Mouse (Mus musculus) urinary bladder, adult 2 months (tissue): ENCODE measurements around the gene 2410004B18Rik. TPM values are rescaled to one million over a fixed set of nuclear protein-coding genes. Genes with fewer than 3 reads are reported as not detected.
"Not testable (repeated sequence)": the region's sequence is repeated elsewhere in the genome, so short reads cannot be mapped to it uniquely, and the experiment has no call there.

ENCODE experiments used
- DNase-seq: peaks from one replicate; pipeline ENCODE4 v3.0.0; 2022; ENCODE audit warnings: low spot score
- polyA plus RNA-seq: library from polyadenylated mRNA; depleted of rRNA; stranded (reverse); fragments of >200 nt; gene quantifications from 2 replicates; pipeline ENCODE4 v1.2.3, GENCODE M21; 2012; rRNA removed

2410004B18Rik gene
- polyA plus RNA-seq: 18.9 and 23.1 TPM in 2 replicates

DNA sequence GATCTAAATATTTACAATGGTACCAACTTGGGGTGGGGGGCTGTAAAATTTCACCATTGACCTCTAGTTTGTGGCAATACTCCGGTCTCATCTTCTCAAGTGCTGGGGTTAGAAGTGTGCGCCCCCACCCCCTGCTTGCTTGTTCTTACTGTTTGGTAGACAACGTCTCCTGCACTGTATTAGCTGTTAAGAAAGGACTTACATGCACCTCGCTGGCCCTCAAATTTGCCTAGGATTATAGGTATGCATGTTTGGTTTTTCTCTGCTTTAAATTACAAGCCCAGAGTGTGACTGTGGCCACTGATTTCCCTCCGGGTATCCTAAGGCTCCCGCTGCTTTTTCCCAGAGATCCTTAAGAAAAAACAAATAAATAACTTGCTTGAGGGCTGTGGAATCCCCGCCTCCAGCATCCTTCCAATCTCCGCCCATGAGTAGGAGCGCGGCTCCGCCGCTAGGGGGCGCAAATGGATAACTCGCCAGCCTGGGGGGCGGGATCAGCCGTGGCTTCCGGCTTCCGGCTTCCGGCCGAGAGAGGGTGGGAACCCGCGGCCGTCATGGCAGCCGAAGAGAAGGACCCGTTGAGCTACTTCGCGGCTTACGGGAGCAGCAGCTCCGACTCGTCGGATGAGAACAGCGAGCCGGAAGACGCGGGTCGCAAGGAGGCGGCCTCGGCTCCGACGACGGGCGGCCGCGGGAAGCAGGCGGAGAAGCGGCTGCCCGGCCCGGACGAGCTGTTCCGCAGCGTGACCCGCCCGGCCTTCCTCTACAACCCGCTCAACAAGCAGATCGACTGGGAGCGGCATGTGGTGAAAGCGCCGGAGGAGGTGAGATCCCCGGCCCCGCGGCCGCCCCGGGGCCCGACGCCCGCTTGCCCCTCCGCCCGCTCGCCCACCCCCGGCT, at the start of gene 2410004B18Rik:
Gene 2410004B18Rik (plus strand): TSS at position 510 of the 900 bp plus-strand sequence.
- peak; percentile 92 for DNase-seq

DNA sequence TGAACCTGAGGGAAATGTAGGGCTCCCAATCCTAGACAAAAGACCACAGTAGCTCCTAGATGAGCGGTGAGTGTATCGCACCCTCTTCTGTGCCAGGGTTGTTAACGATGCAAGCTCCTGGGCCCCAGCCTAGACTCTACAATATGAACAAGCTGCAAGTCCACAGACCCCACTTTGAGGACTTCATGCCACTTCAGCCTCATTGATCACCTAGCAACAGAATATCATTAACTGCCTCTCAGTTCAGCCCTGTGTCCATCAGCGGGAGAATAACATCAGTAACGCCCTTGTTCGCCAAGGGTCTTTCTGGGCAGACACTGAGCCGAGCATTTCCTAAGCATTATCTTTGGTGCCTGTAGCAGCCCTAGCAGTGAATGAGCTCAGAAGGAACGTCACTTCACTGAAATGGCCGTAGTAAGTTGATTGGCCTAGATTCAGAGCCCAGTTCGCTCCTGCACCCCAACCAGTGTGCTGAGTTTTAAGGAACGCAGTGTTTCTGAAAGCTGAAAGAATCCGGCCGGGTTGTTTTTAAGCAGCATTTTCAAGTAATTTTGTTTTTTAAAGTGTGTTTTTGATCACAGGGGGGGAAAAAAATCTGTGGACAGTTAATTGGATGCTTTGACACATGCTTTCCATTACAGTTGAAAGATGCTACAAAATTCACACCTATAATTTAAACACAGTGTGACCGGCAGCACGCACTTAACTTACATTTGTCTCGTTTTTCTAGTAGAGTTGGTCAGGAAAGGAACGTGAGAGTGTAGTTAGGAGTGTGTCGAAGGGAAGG, 47.3 kb upstream of the 2410004B18Rik start:
- no peak for DNase-seq

DNA sequence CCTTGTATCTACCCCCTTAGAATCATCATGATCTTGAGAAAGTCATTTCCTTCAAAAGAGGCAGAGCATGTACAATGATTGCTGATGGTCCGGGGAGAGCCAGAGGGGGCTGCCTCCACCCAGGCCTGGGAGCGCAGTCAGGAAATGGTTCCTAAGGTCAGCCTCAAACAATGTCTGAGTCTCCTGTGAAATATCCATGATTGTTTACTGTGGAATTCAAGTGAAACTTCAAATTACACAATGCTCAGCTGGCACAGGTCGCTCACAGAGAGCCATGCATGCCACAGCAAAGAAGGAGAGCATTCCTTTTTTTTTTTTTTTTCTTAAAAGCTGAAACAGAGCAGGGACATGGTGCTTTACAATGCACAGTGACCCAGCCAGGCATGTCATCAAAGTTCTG, 45.4 kb upstream of the 2410004B18Rik start:
- no peak for DNase-seq

DNA sequence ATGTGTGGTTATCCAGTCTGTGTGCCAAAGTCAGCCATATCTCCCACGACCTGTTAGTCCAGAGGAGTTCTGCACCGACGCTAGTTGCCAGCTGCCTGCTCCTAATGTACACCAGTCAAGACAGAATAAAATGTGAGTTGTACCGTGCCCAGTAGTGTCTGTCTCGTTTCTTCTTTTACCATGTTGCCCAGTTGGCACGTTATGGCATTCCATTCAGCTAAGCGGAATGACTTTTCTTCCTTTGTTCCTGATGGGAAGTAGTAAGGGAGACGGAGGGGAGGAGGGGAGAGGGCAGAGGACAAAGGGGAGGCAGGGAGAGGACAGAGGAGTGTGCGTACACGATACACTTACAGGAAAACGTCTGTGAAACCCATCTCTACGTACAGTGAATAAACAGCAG, 43.7 kb upstream of the 2410004B18Rik start:
- DNase-seq: no peak

GRCm38 (mm10) chr3:145897749-145898148, 40.1 kb upstream of the 2410004B18Rik start:
- no peak for DNase-seq

DNA sequence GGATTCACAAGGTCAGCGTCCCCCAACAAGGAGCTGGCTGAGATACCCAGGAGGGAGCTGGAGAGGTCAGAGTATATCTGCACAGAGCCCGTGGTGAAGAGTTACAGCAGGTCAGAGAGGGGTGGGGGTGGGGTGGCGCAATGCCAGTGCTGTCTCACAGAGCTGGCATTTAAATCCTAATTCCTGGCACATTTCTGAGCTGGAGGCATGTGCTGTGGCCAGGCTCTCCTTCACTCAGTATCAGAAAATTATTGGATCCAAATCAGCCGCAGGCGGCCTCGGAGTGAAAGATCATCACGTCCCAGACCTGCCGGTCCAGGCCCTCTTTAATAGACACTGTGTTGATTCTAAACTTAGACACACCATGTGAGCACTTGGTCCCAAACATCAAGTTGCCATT, 38.0 kb upstream of the 2410004B18Rik start:
- no peak for DNase-seq

DNA sequence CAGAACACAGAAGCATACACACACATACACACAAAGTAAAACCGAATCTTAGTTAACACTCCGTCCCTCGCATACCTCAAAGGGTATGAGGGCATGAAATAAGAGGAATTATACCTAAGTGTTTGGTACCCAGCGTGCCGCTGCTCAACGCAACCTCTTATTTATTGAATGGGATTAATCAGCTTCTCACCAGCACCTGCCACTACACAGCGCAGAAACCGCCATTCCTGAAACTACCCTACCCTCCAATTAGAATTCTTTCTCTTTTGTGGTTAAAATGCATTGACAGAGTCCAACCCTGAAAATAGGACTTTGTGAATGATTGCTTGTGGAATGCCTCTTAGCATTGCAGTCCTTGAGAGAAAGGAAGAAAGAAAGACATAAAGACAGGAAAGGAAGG, 34.3 kb upstream of the 2410004B18Rik start:
- no peak for DNase-seq

DNA sequence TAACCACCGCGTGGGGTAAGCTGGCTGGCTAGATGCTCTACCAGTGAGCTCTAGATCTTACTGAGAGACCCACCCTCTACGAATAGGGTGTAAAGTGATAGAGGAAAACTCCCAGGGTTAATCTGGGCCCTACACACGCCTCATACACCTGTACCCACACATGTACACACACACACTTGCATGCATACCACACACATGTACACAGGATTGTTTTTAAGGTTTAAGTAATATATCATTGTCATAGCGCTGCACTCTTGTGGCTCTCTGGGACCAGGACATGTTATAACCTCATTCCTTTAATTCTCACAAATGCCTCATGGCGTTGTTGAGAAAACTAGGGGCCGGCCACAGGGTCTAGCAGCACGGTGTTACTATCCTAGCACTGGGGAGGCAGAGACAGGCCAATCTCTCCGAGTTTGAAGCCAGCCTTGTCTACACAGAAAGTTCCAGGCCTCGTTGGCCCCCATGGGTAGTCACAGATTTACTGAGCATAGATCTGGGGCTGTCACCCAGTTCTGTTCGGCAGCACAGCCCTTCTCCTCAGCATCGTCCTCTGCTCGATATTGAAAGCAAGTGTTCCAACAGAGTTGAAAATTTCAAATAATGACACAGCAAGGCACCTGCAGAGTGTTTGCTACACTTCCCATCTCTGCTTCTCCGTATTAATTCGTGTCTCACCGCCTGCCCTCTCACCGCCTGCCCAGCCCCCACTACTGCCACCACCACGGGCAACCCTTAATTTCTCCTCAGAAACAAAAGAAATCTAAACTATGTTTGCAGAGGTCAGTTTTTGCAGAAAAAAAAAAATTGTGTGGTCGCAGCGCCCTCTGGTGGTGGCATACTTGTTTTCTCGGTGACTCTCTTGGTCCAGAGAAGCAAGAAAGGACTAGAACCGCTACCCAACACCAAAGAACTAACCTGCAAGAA, 32.7 kb upstream of the 2410004B18Rik start:
- DNase-seq: peak; percentile 36

DNA sequence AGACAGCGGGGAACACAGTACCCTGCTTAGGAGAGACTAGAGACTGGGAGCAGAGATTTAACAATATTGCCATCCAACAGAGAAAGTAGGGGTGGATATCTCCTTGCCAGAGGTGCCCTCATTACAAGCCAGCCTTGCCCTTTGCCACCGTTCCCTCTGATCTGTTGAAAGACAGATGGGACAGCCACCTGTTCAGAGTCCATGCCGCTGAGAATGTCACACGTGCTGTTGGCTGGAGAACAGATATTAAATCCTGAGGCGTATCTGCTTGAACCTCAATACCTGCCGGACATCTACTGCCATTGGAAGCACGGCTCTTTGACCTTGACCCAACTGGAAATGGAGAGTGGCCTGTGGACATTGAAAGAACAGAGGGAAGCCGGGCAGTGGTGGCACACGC, 31.2 kb upstream of the 2410004B18Rik start:
- no peak for DNase-seq

DNA sequence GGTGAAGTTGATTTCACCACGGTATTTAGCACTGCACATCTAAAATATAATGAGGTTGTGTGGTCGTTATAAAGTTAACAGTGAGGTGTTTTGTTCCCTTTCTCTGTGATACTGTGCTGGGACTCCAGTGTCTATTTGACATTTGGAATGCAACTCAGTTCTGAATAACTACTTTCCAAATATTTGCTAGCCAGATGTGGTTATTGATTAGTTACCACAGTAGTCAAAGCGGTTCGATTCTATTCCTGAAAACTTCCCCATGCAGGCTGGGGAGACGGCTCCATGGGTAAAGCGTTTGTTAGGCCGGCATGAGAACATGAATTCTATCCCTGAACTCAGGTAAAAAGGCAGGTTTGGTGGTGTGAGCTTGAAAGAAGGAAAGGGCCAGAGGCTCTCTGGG, 25.3 kb upstream of the 2410004B18Rik start:
- DNase-seq: no peak

- DNase-seq: no peak
Observed at GRCm38 (mm10) chr3:145913263-145913662, 24.6 kb upstream of the 2410004B18Rik start.

DNA sequence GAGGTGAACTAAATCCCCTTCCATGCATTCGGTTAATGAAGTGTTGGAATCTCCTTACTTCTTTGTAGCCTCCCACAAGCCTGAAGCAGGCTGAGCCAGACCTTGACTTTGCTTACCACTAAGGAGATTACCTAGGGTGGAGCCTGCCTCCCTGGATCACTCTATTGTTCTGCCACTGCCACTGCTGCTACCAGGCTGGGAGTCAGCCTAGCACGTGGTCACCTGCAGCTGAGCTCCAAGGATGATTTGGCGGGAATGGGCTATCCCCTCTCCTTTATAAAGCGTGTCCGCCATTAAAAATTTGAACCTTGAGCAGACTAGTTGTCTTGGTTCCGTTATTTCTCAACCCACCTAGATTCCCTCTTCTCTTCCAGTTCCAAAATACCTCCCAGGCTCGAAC, 23.9 kb upstream of the 2410004B18Rik start:
- not testable (repeated sequence) for DNase-seq

- no peak for DNase-seq
Observed at GRCm38 (mm10) chr3:145916374-145916773, 21.4 kb upstream of the 2410004B18Rik start.

- DNase-seq: no peak
Observed at GRCm38 (mm10) chr3:145916826-145917225, 21.0 kb upstream of the 2410004B18Rik start.

- DNase-seq: no peak
Observed at GRCm38 (mm10) chr3:145922019-145922854, 15.6 kb upstream of the 2410004B18Rik start, which contains the start of gene Bcl10. TSS of gene Bcl10 (plus strand) at chr3:145922804.

DNA sequence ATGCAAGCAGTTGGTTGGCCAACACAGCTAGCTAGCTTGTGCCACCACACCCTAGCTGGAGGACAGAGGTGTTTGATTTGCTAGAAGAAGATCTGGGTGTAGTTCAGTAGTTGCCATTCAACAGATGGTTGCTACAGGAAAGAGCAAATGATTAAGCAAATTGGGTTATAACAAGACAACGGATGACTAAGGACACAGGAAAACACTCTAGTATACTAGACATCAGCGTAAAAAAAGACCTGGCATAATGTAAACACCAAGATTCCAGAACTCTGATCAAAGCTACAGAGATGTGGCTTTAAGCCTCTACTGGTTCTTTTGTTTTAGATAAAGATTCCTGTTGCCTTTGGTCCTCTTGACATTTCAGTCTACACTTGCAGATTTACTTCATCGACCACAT, 14.8 kb upstream of the 2410004B18Rik start:
- DNase-seq: no peak

DNA sequence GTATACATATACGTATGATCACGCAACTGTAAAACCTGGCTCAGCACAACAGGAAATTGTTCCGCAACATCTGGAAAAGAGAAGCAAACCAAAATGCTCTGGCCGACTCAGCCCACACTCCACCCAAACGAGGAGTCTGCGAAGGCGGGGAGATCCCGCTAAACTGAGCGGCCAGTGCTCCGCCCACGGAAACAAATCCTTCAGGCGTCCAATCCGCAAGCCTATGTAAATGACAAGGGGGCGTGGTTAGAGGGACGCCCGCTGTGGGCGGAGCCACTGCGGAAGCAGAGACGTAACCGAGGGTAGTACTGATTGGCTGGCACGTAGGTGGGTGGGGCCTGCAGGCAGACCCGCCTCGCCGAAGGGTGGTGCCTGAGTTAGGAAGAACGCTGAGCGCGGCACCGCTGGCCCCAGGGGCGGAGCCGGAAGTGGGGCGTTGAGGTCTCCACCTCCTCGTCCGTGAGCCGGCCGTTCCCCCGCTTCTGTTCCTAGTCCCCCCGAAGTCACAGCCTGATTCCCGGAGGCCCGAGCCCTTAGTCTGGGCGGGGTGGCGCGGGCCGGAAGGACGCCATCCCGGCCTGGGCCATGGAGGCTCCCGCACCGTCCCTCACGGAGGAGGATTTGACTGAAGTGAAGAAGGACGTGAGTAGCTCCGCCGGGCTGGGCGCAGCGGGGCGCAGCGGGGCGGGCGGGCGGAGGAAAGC, 13.8 kb upstream of the 2410004B18Rik start:
- peak; percentile 95 for DNase-seq

GRCm38 (mm10) chr3:145924649-145925337, 13.0 kb upstream of the 2410004B18Rik start:
- peak; percentile 56 for DNase-seq

DNA sequence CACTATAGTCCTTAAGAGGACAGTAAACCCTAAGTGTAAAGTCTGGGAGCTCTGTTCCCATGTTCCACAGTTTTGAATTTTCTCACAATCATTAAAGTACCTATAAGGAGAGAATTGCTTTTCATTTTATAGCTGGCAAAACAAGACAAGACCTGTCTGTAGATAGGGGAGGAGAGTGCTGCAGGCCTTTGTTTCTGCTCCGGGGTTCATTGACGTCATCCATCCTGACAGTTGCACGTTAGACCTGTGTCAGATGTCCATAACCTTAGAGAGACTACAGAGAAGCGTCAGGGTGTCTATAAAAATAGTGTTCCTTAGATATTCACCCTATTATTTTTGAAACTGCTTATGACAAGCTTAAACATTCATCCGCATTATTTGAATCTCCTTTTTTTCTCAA, 12.3 kb upstream of the 2410004B18Rik start:
- DNase-seq: no peak
